Mouse (Mus musculus): ENCODE measurements around the gene Kif3b.

DNA sequence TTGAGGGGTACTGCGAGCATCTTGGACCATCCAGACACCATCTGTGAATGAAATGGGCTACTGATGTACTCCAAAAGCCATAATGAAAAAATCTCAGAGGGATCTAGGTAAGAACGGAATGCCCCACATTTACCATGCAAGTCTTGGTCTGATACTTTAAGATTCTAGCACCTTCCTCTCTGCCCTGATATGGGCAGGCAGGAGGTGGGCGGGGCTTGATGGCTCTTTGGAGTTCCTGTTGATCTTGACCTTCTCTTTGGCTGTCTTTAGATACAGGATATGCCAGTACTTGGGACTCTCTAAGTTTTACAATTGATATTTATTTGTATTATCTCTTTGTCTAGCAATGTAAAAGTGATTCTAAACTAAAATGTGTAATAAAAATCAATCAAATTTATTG, 41.8 kb downstream of the Kif3b start:
- no peak for TF ChIP-seq CTCF (IDR thresholded peaks at IDR 0.05; ENCODE audit: low read depth)
- no peak for TF ChIP-seq EP300 (IDR thresholded peaks at IDR 0.05; ENCODE audit: low read depth)
